Comparison of ENCODE assay signal across 9 mouse cellular contexts in the genomic region with DNA sequence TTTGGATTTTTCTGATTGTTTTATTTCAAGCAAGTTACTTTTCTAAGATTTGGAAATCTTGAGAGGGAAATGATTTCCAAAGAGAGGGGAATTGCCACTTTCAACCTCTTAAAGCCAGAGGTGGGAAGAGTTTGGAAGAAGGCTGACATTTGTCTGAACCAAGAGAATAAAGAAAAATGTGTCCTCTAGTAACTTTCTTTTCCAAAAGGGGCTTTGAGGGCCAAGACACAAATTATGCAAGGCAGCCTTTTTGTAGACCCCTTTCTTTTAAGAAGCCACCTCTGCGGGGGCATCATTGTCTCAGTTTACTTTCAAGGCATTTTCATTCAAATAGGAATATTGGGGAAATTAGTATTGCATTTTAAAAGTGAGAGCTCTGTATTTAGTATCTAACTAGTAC. TPM values are rescaled to one million over a fixed set of nuclear protein-coding genes. Genes with fewer than 3 reads are reported as not detected.
A peak's percentile ranks its signal among the peaks of the same experiment; 100 is the strongest.
DNase-seq lines count a peak whose midpoint lies in the region; ATAC-seq and TF ChIP-seq lines count a peak whose summit lies in the region.
"Had no signal": no experiment of that assay in that cellular context is flagged by ENCODE, and none has a peak within 500 bp of the region (broad histone marks: within the 10 kb centered on the region; RNA-seq: fewer than 3 reads in every experiment).

No protein-coding gene starts in this region.

- no peak for DNase-seq in forebrain, postnatal 0 days
- no peak for DNase-seq in right cerebral cortex, postnatal 10 days (ENCODE audit: low spot score in 2 of 2)
- no peak for DNase-seq in spleen, adult 12 weeks (ENCODE audit: low spot score)
- DNase-seq in left cerebral cortex, postnatal 4 days = no peak
- DNase-seq: retina, postnatal 1 day had no signal

- peaks cover 46% of the 10 kb centered on the region for H3K79me3 ChIP-seq in C2C12 (ENCODE audit: low read depth)

- WGBS in forebrain, postnatal 0 days = 4% methylated on average over 1 of the region's 1 CpGs
- 0% methylated on average over 1 of the region's 1 CpGs for WGBS in liver, embryonic 15.5 days (ENCODE audit: insufficient replicate concordance)

- H3K4me2 ChIP-seq in forebrain, postnatal 0 days (ENCODE audit: low read depth) = peak overlapping the region; percentile 91
- H3K4me2 ChIP-seq in liver, embryonic 15.5 days = peak overlapping the region; percentile 67

- peaks cover 98% of the 10 kb centered on the region for H3K27me3 ChIP-seq in erythroblast, embryonic 14.5 days (ENCODE audit: control insufficient read depth)
- H3K27me3 ChIP-seq in C2C12 (ENCODE audit: control insufficient read depth, insufficient read depth, insufficient read length) = no peaks in the 10 kb centered on the region
- peaks cover 23% of the 10 kb centered on the region for H3K27me3 ChIP-seq in forebrain, postnatal 0 days (ENCODE audit: insufficient read depth, low read length)
- H3K27me3 ChIP-seq in liver, embryonic 15.5 days = peaks cover 94% of the 10 kb centered on the region

- no peak for ATAC-seq in erythroblast, adult 5-6 weeks (replicated peaks; ENCODE audit: low FRiP score, poor library complexity, severe bottlenecking)
- ATAC-seq in forebrain, postnatal 0 days = no peak
- ATAC-seq in liver, embryonic 15.5 days (ENCODE audit: insufficient read depth) = no peak

- peaks cover 3% of the 10 kb centered on the region; the same call in 1 of the 2 replicates for H3K9me3 ChIP-seq in erythroblast, embryonic 14.5 days (ENCODE audit: control insufficient read depth, low read length)
- H3K9me3 ChIP-seq in forebrain, postnatal 0 days (ENCODE audit: low read length) = no peaks in the 10 kb centered on the region
- H3K9me3 ChIP-seq in liver, embryonic 15.5 days (replicated peaks) = no peaks in the 10 kb centered on the region

- H3K9ac ChIP-seq in forebrain, postnatal 0 days = peak overlapping the region; percentile 35; the same call in 1 of the 2 replicates
- H3K9ac ChIP-seq in liver, embryonic 15.5 days = 0 out of 2 replicates have a peak overlapping the region, but pooled peaks have one; percentile 19

- peaks cover 65% of the 10 kb centered on the region for H3K79me2 ChIP-seq in C2C12 (ENCODE audit: control insufficient read depth, insufficient read depth)

- peak overlapping the region; percentile 14 for H3K4me3 ChIP-seq in erythroblast, embryonic 14.5 days (replicated peaks)
- peak overlapping the region; percentile 56 for H3K4me3 ChIP-seq in C2C12 (ENCODE audit: insufficient read depth, poor library complexity, severe bottlenecking)
- peak overlapping the region; percentile 56 for H3K4me3 ChIP-seq in forebrain, postnatal 0 days (ENCODE audit: low read depth, low read length)
- H3K4me3 ChIP-seq in liver, embryonic 15.5 days (replicated peaks) = peak overlapping the region; percentile 49

- no peak overlapping the region for H3ac ChIP-seq in C2C12 (ENCODE audit: control insufficient read depth, insufficient read length, low read depth)

- no peak for TF ChIP-seq CTCF in C2C12 (IDR thresholded peaks at IDR 0.05; ENCODE audit: control insufficient read depth, insufficient read depth, insufficient read length)
- TF ChIP-seq CTCF in forebrain, postnatal 0 days (IDR thresholded peaks at IDR 0.05; ENCODE audit: low read depth) = no peak

- H3K36me3 ChIP-seq in erythroblast, embryonic 14.5 days (ENCODE audit: control insufficient read depth) = no peaks in the 10 kb centered on the region
- peaks cover 21% of the 10 kb centered on the region for H3K36me3 ChIP-seq in C2C12 (ENCODE audit: control insufficient read depth, insufficient read depth)
- H3K36me3 ChIP-seq in forebrain, postnatal 0 days (ENCODE audit: insufficient read depth) = no peaks in the 10 kb centered on the region
- H3K36me3 ChIP-seq in liver, embryonic 15.5 days (replicated peaks) = no peaks in the 10 kb centered on the region

- no peak overlapping the region for H3K27ac ChIP-seq in forebrain, postnatal 0 days (ENCODE audit: low read depth, low read length)
- H3K27ac ChIP-seq in liver, embryonic 15.5 days (replicated peaks) = no peak overlapping the region

- H3K4me1 ChIP-seq in erythroblast, embryonic 14.5 days (ENCODE audit: control insufficient read depth) = peaks cover 2% of the 10 kb centered on the region
- H3K4me1 ChIP-seq in forebrain, postnatal 0 days (ENCODE audit: insufficient read depth) = peaks cover 7% of the 10 kb centered on the region; the same call in 1 of the 2 replicates
- no peaks in the 10 kb centered on the region; the same call in none of the 2 replicates for H3K4me1 ChIP-seq in liver, embryonic 15.5 days (replicated peaks)

- intact Hi-C loops in left cerebral cortex, postnatal 4 days (cut with DNase I) = loop anchor here (5.0 kb wide), 1 partner anchor 1740 kb away; no protein-coding TSS in a partner anchor

TF ChIP-seq in C2C12, 6 proteins besides CTCF, POLR2A, EP300 and RAD21:
- TF ChIP-seq MYOG (IDR thresholded peaks at IDR 0.05; ENCODE audit: control insufficient read depth, extremely low read depth, insufficient read length) (no peak), USF1 (IDR thresholded peaks at IDR 0.05; ENCODE audit: low read depth) (no peak), MYOD1 (IDR thresholded peaks at IDR 0.05; ENCODE audit: control insufficient read depth, insufficient read length, low read depth) (no peak), CEBPB (IDR thresholded peaks at IDR 0.05; ENCODE audit: low read depth) (no peak), MAX (IDR thresholded peaks at IDR 0.05) (no peak)
TF ChIP-seq in C2C12: peak in this region for 0.

RNA-seq across cellular contexts. Expression of gene Meis1, which starts 1.5 kb away (rescaled TPM):
- 0.06 and 0.10 TPM in 2 replicates for polyA plus RNA-seq in erythroblast, embryonic 14.5 days (2012)
- 0.38 and 2.5 TPM in 2 replicates for total RNA-seq in erythroblast, adult 5-6 weeks (2015; ENCODE audit: low replicate concordance)
- 2.4 and 3.3 TPM in 2 replicates for total RNA-seq in erythroblast, adult 5-6 weeks (2017; ENCODE audit: low replicate concordance)
- polyA plus RNA-seq in C2C12 (2012; fragmentation: generic; extraction: Trizol) = 6.8 TPM
- total RNA-seq in forebrain, postnatal 0 days (2014; rRNA removed) = 15.8 and 16.9 TPM in 2 replicates
- polyA plus RNA-seq in forebrain, postnatal 0 days (2015; fragmentation: Nextera tagmentation; extraction: Ambion mirVana) = 11.4 and 12.5 TPM in 2 replicates
- polyA plus RNA-seq in liver, embryonic 15.5 days (2015; fragmentation: Nextera tagmentation; extraction: Ambion mirVana) = 8.1 and 8.7 TPM in 2 replicates
- 1 to 10 TPM; 9.1 to 9.7 TPM for total RNA-seq in left cerebral cortex, postnatal 4 days (2021)
